Mouse (Mus musculus): ENCODE measurements at regions not wholly inside any gene's neighbourhood (a gene's known extent, or its start where the extent isn't known, plus 50 kb on each side); places are given as distances from the start of the nearest gene placed in this dataset.

GRCm38 (mm10) chr6:135502405-135502804 lies 140.1 kb downstream of the Emp1 start:
- Histone ChIP-seq H3K27ac (ENCODE audit: low read length) (no peak overlapping the region), H3K4me2 (ENCODE audit: low read length) (no peak overlapping the region), H3K4me3 (replicated peaks; ENCODE audit: low read length) (no peak overlapping the region), H3K9me3 (ENCODE audit: control insufficient read depth, low read length) (no peaks in the 10 kb centered on the region), H3K27me3 (replicated peaks; ENCODE audit: control insufficient read depth, insufficient read depth, low read length) (no peaks in the 10 kb centered on the region), H3K36me3 (ENCODE audit: control insufficient read depth, insufficient read depth) (no peaks in the 10 kb centered on the region), H3K9ac (replicated peaks; ENCODE audit: low read depth, low read length) (no peak overlapping the region), H3K4me1 (replicated peaks; ENCODE audit: control insufficient read depth, insufficient read depth, low read length) (no peaks in the 10 kb centered on the region; the same call in 1 of the 2 replicates)
- WGBS: 65% methylated on average over 8 of the region's 8 CpGs
- no peak for ATAC-seq

DNA sequence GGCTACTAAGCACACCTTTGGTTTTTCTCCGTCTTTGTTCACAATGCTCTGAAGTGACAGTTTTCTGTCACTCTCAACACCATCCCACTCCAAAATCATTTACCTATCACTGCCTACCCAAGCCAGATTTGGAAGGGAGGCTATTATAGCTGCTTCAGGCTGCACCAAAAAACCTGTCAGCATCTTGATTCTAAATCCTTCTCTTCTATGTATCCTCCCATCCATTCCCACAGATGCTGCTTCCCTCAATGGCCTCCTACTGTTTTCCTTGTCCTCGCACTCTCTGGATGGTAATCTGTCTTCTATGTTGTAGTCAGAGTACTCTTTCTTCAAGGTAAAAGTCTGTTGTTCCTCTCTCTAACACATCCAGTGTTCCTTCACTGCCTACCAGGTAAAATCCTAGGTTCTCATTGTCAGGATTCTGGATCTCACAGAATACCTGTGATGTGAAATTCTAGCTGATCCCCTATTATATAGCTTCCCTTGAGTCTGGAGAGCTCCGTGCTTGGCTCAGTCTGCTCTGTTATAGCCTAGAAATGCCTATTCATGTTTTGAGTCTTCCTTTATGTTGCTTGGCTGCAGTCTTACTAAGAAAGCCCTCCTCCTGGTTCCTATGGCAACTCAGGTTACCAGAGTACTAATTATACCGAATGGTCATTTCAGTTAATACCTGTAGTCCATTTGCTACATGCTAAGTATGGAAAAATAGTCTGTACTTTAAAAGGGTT lies 156.5 kb downstream of the Emp1 start:
- Histone ChIP-seq H3K27me3 (replicated peaks; ENCODE audit: control insufficient read depth, insufficient read depth, low read length) (no peaks in the 10 kb centered on the region), H3K9ac (replicated peaks; ENCODE audit: low read depth, low read length) (no peak overlapping the region), H3K36me3 (ENCODE audit: control insufficient read depth, insufficient read depth) (no peaks in the 10 kb centered on the region), H3K4me1 (replicated peaks; ENCODE audit: control insufficient read depth, insufficient read depth, low read length) (peaks cover 5% of the 10 kb centered on the region; the same call in 1 of the 2 replicates), H3K4me3 (replicated peaks; ENCODE audit: low read length) (no peak overlapping the region), H3K4me2 (ENCODE audit: low read length) (no peak overlapping the region), H3K27ac (ENCODE audit: low read length) (no peak overlapping the region), H3K9me3 (ENCODE audit: control insufficient read depth, low read length) (no peaks in the 10 kb centered on the region)
- 19% methylated on average over 4 of the region's 4 CpGs for WGBS
- ATAC-seq: no peak

DNA sequence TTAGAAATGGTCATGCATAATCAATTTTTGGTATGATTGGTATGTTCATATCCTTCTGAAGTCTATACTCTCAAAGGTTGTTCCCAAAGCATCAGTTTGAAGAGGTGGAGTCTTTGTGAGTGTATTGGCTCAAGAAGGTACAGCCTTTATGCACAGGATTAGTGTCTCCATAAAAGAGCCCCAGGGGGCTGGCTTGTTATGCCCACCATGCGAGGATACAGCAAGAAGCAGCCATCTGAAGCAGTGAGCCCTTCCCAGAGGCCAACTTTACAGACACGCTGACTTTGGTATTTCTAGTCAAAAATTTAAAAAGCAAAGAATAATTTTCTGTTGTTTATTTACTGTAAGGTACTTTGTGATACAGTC lies 157.1 kb downstream of the Emp1 start:
- Histone ChIP-seq H3K4me1 (replicated peaks; ENCODE audit: control insufficient read depth, insufficient read depth, low read length) (peaks cover 5% of the 10 kb centered on the region; the same call in 1 of the 2 replicates), H3K9me3 (ENCODE audit: control insufficient read depth, low read length) (no peaks in the 10 kb centered on the region), H3K9ac (replicated peaks; ENCODE audit: low read depth, low read length) (no peak overlapping the region), H3K36me3 (ENCODE audit: control insufficient read depth, insufficient read depth) (no peaks in the 10 kb centered on the region), H3K4me2 (ENCODE audit: low read length) (no peak overlapping the region), H3K27ac (ENCODE audit: low read length) (no peak overlapping the region), H3K27me3 (replicated peaks; ENCODE audit: control insufficient read depth, insufficient read depth, low read length) (no peaks in the 10 kb centered on the region), H3K4me3 (replicated peaks; ENCODE audit: low read length) (no peak overlapping the region)
- WGBS: 4% methylated on average over 2 of the region's 2 CpGs
- ATAC-seq: no peak

DNA sequence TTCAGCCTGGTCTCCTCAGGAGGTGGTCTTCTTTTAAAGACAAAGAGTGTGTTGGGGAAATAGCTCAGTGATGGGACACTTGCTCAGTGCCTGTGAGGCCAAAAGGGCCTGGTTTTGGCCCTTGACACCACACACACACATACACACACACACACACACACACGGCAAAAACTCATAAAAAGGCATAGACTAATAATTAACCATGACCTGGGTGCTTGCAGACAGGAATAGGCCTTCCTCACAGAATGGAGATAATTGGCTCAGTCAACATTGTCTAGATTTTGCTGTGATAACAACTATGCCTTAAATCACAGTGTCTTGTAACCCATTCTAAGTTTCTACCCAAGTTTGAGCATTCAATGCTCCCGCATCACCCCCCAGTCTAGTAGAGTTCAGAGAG lies 158.5 kb downstream of the Emp1 start:
- H3K4me2 ChIP-seq (ENCODE audit: low read length): no peak overlapping the region
- WGBS: 79% methylated on average over 2 of the region's 2 CpGs
- H3K36me3 ChIP-seq (ENCODE audit: control insufficient read depth, insufficient read depth): no peaks in the 10 kb centered on the region
- H3K27me3 ChIP-seq (replicated peaks; ENCODE audit: control insufficient read depth, insufficient read depth, low read length): no peaks in the 10 kb centered on the region
- H3K27ac ChIP-seq (ENCODE audit: low read length): no peak overlapping the region
- no peak overlapping the region for H3K4me3 ChIP-seq (replicated peaks; ENCODE audit: low read length)
- H3K9ac ChIP-seq (replicated peaks; ENCODE audit: low read depth, low read length): no peak overlapping the region
- peaks cover 12% of the 10 kb centered on the region for H3K4me1 ChIP-seq (replicated peaks; ENCODE audit: control insufficient read depth, insufficient read depth, low read length)
- H3K9me3 ChIP-seq (ENCODE audit: control insufficient read depth, low read length): no peaks in the 10 kb centered on the region
- ATAC-seq: no peak

DNA sequence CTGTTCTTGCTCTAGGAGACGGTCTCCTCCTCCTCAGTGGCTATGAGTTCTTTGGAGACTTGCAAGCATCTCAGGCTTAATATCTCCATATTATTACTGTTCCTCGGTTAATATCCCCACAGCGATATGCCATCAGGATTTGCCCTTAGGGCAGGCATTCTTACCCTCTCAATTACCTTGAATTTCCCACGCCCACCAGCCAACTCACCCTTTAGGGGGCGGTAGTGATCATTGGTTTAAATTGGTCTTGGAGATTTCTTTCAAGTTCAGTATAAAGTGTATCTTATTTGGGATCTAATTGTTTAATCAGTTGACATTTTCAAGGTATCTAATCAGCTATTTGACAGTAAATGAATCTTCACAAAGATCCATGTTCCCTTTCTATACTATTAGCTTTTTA lies 162.5 kb downstream of the Emp1 start:
- 52% methylated on average over 5 of the region's 5 CpGs for WGBS
- peaks cover 15% of the 10 kb centered on the region for H3K4me1 ChIP-seq (replicated peaks; ENCODE audit: control insufficient read depth, insufficient read depth, low read length)
- H3K4me3 ChIP-seq (replicated peaks; ENCODE audit: low read length): no peak overlapping the region
- H3K9ac ChIP-seq (replicated peaks; ENCODE audit: low read depth, low read length): no peak overlapping the region
- no peak overlapping the region for H3K4me2 ChIP-seq (ENCODE audit: low read length)
- no peak overlapping the region for H3K27ac ChIP-seq (ENCODE audit: low read length)
- no peaks in the 10 kb centered on the region for H3K27me3 ChIP-seq (replicated peaks; ENCODE audit: control insufficient read depth, insufficient read depth, low read length)
- H3K36me3 ChIP-seq (ENCODE audit: control insufficient read depth, insufficient read depth): no peaks in the 10 kb centered on the region
- no peak for ATAC-seq
- no peaks in the 10 kb centered on the region for H3K9me3 ChIP-seq (ENCODE audit: control insufficient read depth, low read length)

DNA sequence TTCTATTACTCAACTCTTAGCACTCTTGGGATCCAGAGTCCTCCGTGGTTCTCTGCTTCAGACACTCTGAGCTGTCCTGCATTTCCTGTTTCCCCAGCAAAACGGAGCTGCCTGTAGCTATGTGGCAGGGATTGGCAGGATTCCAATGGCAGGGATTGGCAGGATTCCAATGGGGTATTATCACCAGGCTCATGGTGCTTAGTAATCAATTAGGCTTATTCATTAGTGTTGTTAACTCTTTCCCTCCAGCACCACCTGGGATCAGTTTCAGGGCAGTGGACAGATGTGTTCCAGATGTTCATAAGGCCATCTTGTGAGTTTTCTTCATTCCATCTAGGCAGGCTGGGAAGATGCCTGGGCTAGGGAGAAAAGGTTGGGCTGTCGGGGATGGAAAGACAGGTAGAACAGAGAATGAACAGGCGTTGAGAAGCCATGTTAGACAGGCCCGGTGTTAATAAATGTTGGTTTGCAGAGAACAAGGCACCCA lies 163.5 kb downstream of the Emp1 start:
- Histone ChIP-seq H3K36me3 (ENCODE audit: control insufficient read depth, insufficient read depth) (no peaks in the 10 kb centered on the region), H3K27me3 (replicated peaks; ENCODE audit: control insufficient read depth, insufficient read depth, low read length) (no peaks in the 10 kb centered on the region), H3K9me3 (ENCODE audit: control insufficient read depth, low read length) (no peaks in the 10 kb centered on the region), H3K4me3 (replicated peaks; ENCODE audit: low read length) (no peak overlapping the region), H3K4me2 (ENCODE audit: low read length) (peak overlapping the region; percentile 40), H3K4me1 (replicated peaks; ENCODE audit: control insufficient read depth, insufficient read depth, low read length) (peaks cover 15% of the 10 kb centered on the region), H3K9ac (replicated peaks; ENCODE audit: low read depth, low read length) (no peak overlapping the region), H3K27ac (ENCODE audit: low read length) (0 out of 2 replicates have a peak overlapping the region, but pooled peaks have one; percentile 24)
- ATAC-seq: peak; percentile 89
- WGBS: 8% methylated on average over 5 of the region's 5 CpGs

- H3K36me3 ChIP-seq (ENCODE audit: control insufficient read depth, insufficient read depth): no peaks in the 10 kb centered on the region
- WGBS: 49% methylated on average over 24 of the region's 24 CpGs
- no peak overlapping the region for H3K4me3 ChIP-seq (replicated peaks; ENCODE audit: low read length)
- H3K4me2 ChIP-seq (ENCODE audit: low read length): no peak overlapping the region
- H3K27ac ChIP-seq (ENCODE audit: low read length): peak overlapping the region; percentile 7; the same call in 1 of the 2 replicates
- H3K9ac ChIP-seq (replicated peaks; ENCODE audit: low read depth, low read length): no peak overlapping the region
- peak; percentile 70 for ATAC-seq
- peaks cover 15% of the 10 kb centered on the region for H3K4me1 ChIP-seq (replicated peaks; ENCODE audit: control insufficient read depth, insufficient read depth, low read length)
- no peaks in the 10 kb centered on the region for H3K27me3 ChIP-seq (replicated peaks; ENCODE audit: control insufficient read depth, insufficient read depth, low read length)
- H3K9me3 ChIP-seq (ENCODE audit: control insufficient read depth, low read length): no peaks in the 10 kb centered on the region
Measured at GRCm38 (mm10) chr6:135526460-135527160, 164.3 kb downstream of the Emp1 start.

DNA sequence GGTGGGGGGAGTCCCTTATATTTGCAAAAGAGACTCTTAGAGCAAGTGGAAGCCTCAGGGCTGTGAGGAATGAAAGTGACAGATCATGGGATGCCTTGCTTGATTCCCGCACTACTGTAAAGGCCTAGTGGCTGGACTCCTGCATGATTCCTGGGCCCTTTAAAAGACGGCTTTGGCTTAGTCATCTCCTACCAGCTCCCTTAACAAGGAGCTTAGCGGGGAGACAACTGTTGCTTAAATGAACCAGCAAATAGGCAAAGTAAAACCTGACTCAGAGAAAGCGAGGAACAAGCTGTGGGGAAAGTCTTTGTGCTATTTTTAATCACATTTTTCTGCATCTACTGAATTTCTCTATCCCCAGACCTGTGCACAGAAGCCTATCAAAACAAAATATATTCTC lies 165.5 kb downstream of the Emp1 start:
- no peak overlapping the region for H3K4me3 ChIP-seq (replicated peaks; ENCODE audit: low read length)
- no peaks in the 10 kb centered on the region for H3K36me3 ChIP-seq (ENCODE audit: control insufficient read depth, insufficient read depth)
- H3K27ac ChIP-seq (ENCODE audit: low read length): no peak overlapping the region
- no peak overlapping the region for H3K4me2 ChIP-seq (ENCODE audit: low read length)
- H3K9me3 ChIP-seq (ENCODE audit: control insufficient read depth, low read length): no peaks in the 10 kb centered on the region
- H3K27me3 ChIP-seq (replicated peaks; ENCODE audit: control insufficient read depth, insufficient read depth, low read length): no peaks in the 10 kb centered on the region
- no peak for ATAC-seq
- H3K4me1 ChIP-seq (replicated peaks; ENCODE audit: control insufficient read depth, insufficient read depth, low read length): peaks cover 15% of the 10 kb centered on the region
- 19% methylated on average over 4 of the region's 4 CpGs for WGBS
- H3K9ac ChIP-seq (replicated peaks; ENCODE audit: low read depth, low read length): no peak overlapping the region

DNA sequence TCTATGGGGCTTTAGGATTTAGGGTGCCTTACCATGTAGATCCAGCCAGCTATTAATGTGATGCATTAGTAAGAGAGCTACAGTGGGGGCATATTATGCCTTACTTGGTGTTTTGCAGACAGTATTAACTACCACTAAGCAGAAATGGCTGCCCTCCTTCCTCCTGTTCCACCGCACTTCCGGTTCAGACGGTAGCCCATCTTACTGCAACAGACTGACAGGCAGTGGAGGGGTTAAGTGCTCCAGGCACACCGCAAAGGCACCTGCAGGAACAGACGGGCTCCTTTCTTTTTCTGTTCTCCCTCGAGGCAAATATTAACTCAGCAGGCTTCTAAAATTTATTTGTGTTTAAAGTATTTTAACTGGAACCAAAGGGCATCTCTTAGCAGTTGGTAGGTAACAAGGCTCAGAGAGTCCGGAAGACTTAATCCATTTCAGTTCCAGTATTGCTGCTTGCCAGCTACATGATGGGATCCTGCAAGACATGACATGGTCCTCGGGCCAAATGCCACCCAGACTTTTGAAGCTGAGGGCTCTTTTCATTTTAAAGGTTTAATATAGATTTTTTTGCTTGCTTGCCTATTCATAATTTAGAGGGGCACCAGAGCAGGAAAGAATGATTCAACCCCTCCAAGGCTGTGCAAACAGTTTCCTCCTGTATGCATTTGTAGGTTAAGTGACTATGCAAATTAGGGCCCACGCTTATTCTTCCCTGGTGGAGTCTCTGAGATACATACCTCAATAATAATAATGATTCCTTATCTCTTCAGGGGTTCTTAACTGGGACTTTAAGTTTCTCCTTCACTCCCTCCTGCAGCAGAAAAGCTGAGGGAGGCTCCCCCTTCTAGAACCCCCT lies 177.7 kb downstream of the Emp1 start:
- H3K27me3 ChIP-seq (replicated peaks; ENCODE audit: control insufficient read depth, insufficient read depth, low read length): no peaks in the 10 kb centered on the region
- H3K4me3 ChIP-seq (replicated peaks; ENCODE audit: low read length): no peak overlapping the region
- ATAC-seq: no peak
- H3K36me3 ChIP-seq (ENCODE audit: control insufficient read depth, insufficient read depth): no peaks in the 10 kb centered on the region
- no peak overlapping the region for H3K9ac ChIP-seq (replicated peaks; ENCODE audit: low read depth, low read length)
- no peaks in the 10 kb centered on the region for H3K9me3 ChIP-seq (ENCODE audit: control insufficient read depth, low read length)
- no peak overlapping the region for H3K4me2 ChIP-seq (ENCODE audit: low read length)
- H3K27ac ChIP-seq (ENCODE audit: low read length): no peak overlapping the region
- H3K4me1 ChIP-seq (replicated peaks; ENCODE audit: control insufficient read depth, insufficient read depth, low read length): peaks cover 14% of the 10 kb centered on the region
- 31% methylated on average over 9 of the region's 9 CpGs for WGBS

All from forebrain, embryonic 16.5 days (tissue).